Mouse (Mus musculus): ENCODE measurements around the gene Slc11a1. TPM values are rescaled to one million over a fixed set of nuclear protein-coding genes. Genes with fewer than 3 reads are reported as not detected.
"Not testable (repeated sequence)": the region's sequence is repeated elsewhere in the genome, so short reads cannot be mapped to it uniquely, and the experiment has no call there.

Gene Slc11a1
- 54.7 and 60.8 TPM in 2 replicates for total RNA-seq (2015)
- total RNA-seq (2017), result 46.2 and 48.1 TPM in 2 replicates

- peak; percentile 88 for ATAC-seq (ENCODE audit: poor library complexity, severe bottlenecking)
Measured at GRCm38 (mm10) chr1:74374980-74375379, at the start of gene Slc11a1. Gene Slc11a1, plus strand, starts transcription at chr1:74375195.

GRCm38 (mm10) chr1:74326916-74327315 is 48.1 kb upstream of the Slc11a1 start:
- not testable (repeated sequence) for ATAC-seq (ENCODE audit: poor library complexity, severe bottlenecking)

GRCm38 (mm10) chr1:74329899-74330431 is 45.0 kb upstream of the Slc11a1 start:
- no peak for ATAC-seq (ENCODE audit: poor library complexity, severe bottlenecking)

- ATAC-seq (ENCODE audit: poor library complexity, severe bottlenecking), result no peak
Measured at GRCm38 (mm10) chr1:74331046-74331681, 43.8 kb upstream of the Slc11a1 start.

GRCm38 (mm10) chr1:74332241-74332763 is 42.7 kb upstream of the Slc11a1 start:
- ATAC-seq (ENCODE audit: poor library complexity, severe bottlenecking), result peak; percentile 97

GRCm38 (mm10) chr1:74332930-74333329 is 42.1 kb upstream of the Slc11a1 start:
- ATAC-seq (ENCODE audit: poor library complexity, severe bottlenecking), result no peak

GRCm38 (mm10) chr1:74334607-74335006 is 40.4 kb upstream of the Slc11a1 start:
- no peak for ATAC-seq (ENCODE audit: poor library complexity, severe bottlenecking)

GRCm38 (mm10) chr1:74335033-74335432 is 40.0 kb upstream of the Slc11a1 start:
- no peak for ATAC-seq (ENCODE audit: poor library complexity, severe bottlenecking)

- no peak for ATAC-seq (ENCODE audit: poor library complexity, severe bottlenecking)
Measured at GRCm38 (mm10) chr1:74335436-74336170, 39.4 kb upstream of the Slc11a1 start.

GRCm38 (mm10) chr1:74337241-74337771 is 37.7 kb upstream of the Slc11a1 start:
- ATAC-seq (ENCODE audit: poor library complexity, severe bottlenecking), result no peak

- ATAC-seq (ENCODE audit: poor library complexity, severe bottlenecking), result no peak
Measured at GRCm38 (mm10) chr1:74338013-74338412, 37.0 kb upstream of the Slc11a1 start.

GRCm38 (mm10) chr1:74338626-74339025 is 36.4 kb upstream of the Slc11a1 start:
- ATAC-seq (ENCODE audit: poor library complexity, severe bottlenecking), result no peak

- no peak for ATAC-seq (ENCODE audit: poor library complexity, severe bottlenecking)
Measured at GRCm38 (mm10) chr1:74339917-74340316, 35.1 kb upstream of the Slc11a1 start.

GRCm38 (mm10) chr1:74340361-74340764 is 34.6 kb upstream of the Slc11a1 start:
- ATAC-seq (ENCODE audit: poor library complexity, severe bottlenecking), result no peak

GRCm38 (mm10) chr1:74340992-74341391 is 34.0 kb upstream of the Slc11a1 start:
- not testable (repeated sequence) for ATAC-seq (ENCODE audit: poor library complexity, severe bottlenecking)

- no peak for ATAC-seq (ENCODE audit: poor library complexity, severe bottlenecking)
Measured at GRCm38 (mm10) chr1:74341898-74342297, 33.1 kb upstream of the Slc11a1 start.

GRCm38 (mm10) chr1:74342308-74342707 is 32.7 kb upstream of the Slc11a1 start:
- no peak for ATAC-seq (ENCODE audit: poor library complexity, severe bottlenecking)

GRCm38 (mm10) chr1:74343161-74343560 is 31.8 kb upstream of the Slc11a1 start:
- ATAC-seq (ENCODE audit: poor library complexity, severe bottlenecking), result no peak

- no peak for ATAC-seq (ENCODE audit: poor library complexity, severe bottlenecking)
Measured at GRCm38 (mm10) chr1:74344163-74344916, 30.7 kb upstream of the Slc11a1 start.

- ATAC-seq (ENCODE audit: poor library complexity, severe bottlenecking), result no peak
Measured at GRCm38 (mm10) chr1:74351185-74351769, 23.7 kb upstream of the Slc11a1 start.
